Mouse (Mus musculus): Measurements from ENCODE around the gene Pigr.

The Pigr gene

DNA sequence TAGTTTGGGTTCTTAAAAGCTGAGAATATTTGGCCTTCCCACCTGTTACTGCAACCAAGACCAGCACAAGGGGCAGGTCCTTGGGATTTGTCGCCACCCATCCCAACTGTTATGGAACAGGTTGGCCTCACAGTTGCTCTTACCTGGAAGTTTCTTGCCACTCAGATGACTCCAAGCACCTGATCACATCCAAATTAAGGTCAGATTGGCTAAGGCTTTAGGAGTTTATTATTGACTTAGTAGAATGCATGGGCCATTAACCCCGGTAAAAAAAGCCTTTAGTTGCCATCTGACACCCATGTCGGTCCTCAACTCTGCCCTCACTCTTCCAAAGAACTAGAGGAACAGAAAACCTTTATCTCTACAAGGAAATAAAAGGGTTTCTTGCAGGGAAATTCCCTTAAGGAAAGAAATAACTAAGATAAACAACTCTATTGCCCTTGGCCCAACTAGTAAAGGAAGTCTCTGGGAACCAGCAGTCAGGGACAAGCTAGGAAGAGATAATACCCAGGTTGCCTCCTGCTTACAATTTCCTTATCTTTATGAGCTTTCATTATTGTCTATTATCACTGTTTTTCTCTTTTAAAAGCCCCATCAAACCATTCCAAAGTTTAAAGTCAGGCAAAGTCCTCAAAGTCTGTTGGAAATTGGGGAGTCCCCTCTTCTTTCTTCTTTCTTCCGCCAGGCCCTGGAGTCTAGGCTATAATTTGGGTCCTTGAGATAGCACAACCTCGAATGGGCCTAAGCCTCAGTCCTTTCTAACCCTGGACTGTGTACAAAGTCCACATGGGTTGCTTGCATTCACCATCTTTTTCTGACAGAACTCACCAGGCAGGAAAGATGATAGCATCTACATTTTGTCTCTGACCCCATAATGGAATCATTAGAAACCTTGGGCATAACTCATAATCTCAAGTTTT, 6.0 kb downstream of the Pigr start:
- DNase-seq = no peak

- DNase-seq = peak; percentile 62
These were observed 8.9 kb downstream of the Pigr start for GRCm38 (mm10) chr1:130835161-130835936.

DNA sequence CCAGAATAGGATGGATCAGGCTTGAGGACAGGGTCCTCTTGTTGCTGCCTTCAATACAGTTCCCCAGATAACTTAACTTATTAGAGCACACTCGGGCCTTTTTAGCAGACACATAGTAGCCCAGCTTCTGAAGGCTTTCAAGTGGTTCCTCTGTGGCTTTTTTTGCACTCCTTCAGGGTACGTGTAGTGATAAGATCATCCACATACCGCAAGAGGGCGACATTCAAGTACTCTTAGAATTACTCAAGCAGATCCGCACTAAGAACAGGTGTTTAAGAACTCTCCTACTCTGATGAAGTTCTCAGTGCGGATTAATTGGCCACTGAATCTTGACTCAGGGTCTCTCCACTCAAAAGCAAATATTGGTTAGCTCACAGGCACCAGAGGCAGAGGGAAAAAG, 11.8 kb downstream of the Pigr start:
- DNase-seq = no peak

- DNase-seq = no peak
These were observed 14.3 kb downstream of the Pigr start for GRCm38 (mm10) chr1:130840599-130841379.

DNA sequence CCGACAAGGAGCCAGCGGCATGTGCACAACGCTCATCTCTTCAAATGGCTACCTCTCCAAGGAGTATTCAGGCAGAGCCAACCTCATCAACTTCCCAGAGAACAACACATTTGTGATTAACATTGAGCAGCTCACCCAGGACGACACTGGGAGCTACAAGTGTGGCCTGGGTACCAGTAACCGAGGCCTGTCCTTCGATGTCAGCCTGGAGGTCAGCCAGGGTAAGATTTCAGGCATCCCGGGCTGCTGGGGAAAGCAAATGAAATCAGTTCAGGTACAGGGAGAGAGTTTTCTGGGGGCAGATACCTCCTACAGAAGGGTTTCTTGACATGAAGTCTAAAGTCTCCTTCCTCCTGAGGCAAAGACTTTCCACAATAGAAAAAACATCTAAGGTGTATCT, 15.1 kb downstream of the Pigr start:
- DNase-seq = no peak

DNA sequence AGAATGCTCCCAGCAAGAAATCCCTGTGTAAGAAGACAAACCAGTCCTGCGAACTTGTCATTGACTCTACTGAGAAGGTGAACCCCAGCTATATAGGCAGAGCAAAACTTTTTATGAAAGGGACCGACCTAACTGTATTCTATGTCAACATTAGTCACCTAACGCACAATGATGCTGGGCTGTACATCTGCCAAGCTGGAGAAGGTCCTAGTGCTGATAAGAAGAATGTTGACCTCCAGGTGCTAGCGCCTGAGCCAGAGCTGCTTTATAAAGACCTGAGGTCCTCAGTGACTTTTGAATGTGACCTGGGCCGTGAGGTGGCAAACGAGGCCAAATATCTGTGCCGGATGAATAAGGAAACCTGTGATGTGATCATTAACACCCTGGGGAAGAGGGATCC, 18.0 kb downstream of the Pigr start:
- no peak for DNase-seq

GRCm38 (mm10) chr1:130849530-130850214, 23.2 kb downstream of the Pigr start:
- DNase-seq = no peak

DNA sequence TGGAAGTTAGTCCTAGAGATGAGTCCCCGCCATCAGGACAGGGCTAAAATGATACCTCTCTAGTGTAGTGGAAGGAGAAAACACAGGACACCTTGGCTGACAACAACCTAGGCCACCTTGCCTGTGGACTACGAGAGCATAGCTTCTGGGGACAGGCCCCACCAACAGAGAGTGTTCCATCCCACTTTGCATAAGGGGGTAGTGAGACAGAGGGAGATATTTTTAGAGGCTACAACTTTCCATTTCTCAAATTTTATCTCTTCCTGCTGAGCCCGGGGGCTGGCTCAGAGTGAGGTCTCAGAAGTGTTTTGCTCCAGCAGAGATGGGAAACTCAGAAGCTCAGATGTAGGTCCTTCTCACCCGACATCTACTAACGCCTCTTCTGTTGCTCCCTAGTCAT, 23.9 kb downstream of the Pigr start:
- no peak for DNase-seq

DNA sequence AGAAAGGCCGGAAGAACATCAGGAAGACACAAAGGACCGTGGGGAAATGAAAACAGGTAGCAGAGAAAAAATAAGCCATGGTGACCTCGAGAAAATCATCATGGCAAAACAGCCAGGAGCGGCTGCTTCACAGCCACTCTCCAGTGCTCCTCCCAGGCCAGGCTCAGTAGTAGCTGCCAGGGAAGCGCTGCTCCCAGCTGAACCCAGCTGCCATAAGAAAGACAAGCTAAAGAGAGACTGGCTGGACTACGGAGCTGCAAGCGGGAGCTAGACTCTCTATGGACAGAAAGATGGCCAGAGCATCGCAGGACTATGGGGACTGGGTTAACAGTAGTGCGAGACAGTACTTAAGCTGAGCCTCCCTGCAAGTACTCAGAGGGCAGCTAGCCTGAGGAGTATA, 28.3 kb downstream of the Pigr start:
- no peak for DNase-seq

DNA sequence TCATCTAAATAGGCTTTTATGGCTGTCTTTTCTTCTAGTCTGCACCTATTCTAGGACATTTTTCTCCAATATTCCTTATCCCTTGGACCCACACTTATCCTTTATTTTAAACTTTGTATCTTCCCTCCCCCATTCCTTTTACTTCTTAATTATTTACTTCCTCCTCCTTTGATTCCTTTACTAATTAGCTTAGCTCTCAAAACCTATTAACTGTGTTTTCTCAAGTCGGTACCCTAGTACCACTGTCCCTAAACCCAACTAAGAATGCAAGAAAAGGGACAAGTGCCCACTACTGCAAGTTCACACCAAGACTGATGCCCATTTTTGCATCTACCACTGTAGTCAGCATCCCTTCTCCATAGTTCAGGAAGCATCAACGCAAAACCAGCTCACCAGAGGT, 29.2 kb downstream of the Pigr start:
- DNase-seq = no peak

- DNase-seq = no peak
These were observed 31.0 kb downstream of the Pigr start for GRCm38 (mm10) chr1:130857456-130857855.

- DNase-seq = peak; percentile 47
These were observed 37.8 kb downstream of the Pigr start for GRCm38 (mm10) chr1:130864238-130864637.

GRCm38 (mm10) chr1:130864741-130865140, 38.3 kb downstream of the Pigr start:
- no peak for DNase-seq

DNA sequence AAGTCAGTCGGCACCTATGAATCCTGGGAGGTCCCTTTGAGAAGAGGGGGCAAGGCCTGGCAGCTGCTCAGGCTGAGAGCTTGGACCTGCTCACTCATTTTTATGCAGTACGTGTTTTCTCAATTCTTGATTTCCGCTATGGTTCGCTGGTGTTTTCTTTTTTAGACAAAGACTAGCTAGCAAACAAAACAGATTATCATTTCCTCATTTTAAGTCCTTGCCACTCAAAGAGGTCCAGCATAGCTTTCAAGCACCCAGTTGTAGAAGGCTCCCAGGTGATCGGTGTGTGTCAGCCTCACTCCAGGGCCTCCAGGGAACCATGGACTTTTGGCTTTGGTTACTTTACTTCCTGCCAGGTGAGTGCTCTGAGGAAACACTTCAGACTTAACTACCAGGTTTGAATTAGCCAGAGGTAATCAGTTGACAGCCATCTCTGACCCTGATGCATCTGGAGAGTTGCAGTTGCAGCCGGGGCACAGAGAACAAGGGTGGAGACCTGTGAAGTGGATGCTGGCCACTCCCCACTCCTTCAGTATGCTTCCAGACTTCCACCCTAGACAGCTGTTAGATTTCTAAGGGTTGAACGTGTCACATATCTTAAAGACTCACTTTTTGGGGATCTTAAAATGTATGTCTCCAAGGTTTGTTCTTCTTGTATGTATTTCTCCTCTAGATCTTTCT, 39.2 kb downstream of the Pigr start, which contains the start of gene Fcmr:
Fcmr (plus strand) TSS at position 129 of the 681 bp plus-strand sequence.
- no peak for DNase-seq

GRCm38 (mm10) chr1:130872912-130873311, 46.4 kb downstream of the Pigr start:
- DNase-seq = no peak

DNA sequence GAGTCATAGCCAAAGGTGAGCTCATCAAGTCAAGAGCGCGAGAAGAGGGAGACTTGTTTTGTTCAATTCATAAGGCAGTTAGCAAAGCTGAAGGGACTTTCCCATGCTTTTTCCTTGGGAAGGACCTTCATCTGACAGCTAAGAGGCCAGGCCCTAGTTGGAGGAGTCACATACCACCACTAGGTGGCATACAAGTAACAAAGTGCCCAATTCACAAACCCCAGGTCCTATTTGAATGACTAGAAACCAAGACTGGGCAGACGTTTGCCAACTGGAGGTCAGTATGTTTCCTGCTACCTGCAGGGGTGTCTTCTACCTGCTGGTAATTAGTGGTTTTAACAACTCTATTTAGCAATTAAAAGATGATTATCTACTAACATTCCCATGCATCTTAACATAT, 48.7 kb downstream of the Pigr start:
- peak; percentile 32 for DNase-seq

DNA sequence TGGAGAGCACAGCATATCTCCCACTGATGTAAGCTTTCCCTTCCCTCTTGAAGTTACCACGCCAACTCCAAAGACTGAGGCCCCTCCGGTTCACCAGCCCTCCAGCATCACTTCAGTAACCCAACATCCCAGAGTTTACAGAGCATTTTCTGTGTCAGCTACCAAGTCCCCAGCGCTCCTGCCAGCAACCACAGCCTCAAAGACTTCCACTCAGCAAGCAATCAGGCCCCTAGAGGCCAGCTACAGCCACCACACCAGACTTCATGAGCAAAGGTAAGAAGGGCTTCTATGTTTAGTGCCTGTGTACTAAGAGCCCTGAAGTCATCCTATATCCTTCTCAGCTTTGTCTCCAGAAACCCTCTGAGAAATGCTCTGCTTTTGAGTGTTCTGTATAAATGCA, 49.4 kb downstream of the Pigr start:
- no peak for DNase-seq

- peak; percentile 31 for DNase-seq
These were observed 50.5 kb downstream of the Pigr start for GRCm38 (mm10) chr1:130876931-130877509.

DNA sequence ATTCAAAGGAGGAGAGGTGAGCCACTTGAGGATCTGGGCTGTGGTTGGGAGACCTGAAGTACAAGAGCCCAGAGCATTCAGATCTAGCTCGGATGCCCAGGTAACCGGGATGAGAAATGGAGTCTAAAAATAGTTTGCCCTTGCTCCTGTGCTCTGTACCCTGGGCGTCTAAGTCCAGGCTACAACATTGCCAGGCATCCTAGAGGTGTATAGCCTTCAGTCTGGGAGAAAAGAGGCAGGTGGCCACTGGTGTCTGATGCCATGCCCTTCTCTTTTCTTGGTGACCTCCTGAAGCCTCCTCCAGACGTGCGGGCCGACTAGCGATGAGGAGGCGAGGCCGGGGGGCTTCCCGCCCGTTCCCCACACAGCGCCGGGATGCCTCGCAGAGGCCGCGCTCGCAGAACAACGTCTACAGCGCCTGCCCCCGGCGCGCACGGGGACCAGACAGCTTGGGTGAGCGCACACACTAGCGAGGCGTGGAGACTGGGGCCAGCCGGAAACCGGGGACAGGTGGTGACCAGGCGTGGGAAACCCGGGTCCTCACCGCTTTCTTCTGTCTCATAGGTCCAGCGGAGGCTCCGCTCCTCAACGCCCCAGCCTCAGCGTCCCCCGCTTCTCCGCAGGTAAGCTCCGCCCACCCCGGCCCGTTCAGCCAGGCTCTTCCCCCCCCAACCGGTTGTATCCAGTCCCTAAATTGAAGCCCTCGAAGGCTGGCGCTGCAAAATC, 51.6 kb downstream of the Pigr start:
- no peak for DNase-seq

- DNase-seq = no peak
These were observed 53.4 kb downstream of the Pigr start for GRCm38 (mm10) chr1:130879927-130880326.

DNA sequence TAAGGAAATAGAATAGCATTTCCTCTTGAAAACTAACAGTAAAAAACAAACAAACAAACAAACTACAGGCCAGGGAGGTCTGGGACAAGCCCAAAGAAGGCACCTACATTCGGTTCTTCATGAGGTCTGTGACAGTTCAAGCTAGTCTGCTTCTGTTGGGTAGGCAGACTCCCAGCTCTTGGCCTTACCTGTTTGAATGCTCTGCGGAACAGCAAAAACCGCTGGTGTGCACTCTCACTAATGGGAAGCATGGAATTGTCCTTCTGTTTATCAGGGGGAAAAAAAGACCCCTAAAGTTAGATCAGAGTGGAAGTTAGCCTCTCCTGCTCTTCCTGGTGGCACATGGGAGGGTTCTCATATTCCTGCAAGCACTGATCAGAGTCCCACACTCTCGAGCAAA, 56.7 kb downstream of the Pigr start:
- no peak for DNase-seq

Data from cerebellum, adult 9-11 months (tissue).